Mouse (Mus musculus) naive thymus-derived CD4-positive, alpha-beta T cell, adult 2 months (primary cell): ENCODE results near the gene Nek10.
"Not testable (repeated sequence)": the region's sequence is repeated elsewhere in the genome, so short reads cannot be mapped to it uniquely, and the experiment has no call there.

Experiments
- DNase-seq: peaks from one replicate; pipeline ENCODE4 v3.0.0-alpha.2; 2011; ENCODE audit warnings: low read depth

The Nek10 gene

DNA sequence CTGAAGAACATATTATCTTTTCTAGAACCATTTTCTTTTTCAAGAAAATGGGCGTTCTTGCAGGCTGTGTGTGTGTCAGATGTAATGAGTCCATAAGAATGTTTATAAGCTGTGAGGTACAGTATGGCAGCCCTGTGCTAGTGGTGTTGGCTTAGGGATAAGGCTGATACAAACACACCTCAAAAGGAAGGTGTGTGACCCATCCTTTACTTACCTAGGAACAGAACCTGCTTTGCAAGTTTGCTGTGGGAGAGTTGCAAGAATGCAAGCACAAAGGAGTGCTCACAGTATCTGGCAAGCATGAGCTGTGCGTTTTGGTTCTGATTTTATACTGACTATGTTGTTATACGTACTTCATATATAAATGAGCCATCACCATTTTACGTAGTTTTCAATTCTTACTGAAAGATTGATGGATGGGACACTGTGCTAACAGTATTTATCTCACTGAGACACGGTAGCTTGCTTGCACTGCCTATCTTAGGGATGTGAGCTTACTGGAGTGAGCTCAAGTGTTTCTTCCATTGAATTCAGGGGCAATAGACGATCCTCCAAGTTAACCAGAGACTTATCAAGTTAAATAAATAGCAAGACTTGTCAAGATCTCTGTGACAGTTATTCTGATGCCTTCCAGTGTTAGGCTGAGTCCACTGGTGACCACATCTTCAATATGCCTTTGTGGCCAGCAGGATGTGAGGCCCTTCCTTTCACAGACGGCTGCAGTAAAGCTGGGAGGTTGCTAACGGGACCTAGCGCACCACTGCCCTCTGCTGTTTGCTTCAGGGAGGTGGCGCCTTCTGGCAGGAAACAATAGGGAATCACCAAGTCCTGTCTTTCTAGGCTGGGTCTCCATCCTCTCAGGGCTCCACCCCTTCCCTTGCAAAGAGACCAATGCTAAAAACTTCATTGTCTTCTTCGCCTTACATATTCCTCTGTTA lies 181.8 kb downstream of the Nek10 start:
- peak; percentile 78 for DNase-seq

- DNase-seq = peak; percentile 10
These were observed 184.2 kb downstream of the Nek10 start for GRCm38 (mm10) chr14:14987403-14987802.

DNA sequence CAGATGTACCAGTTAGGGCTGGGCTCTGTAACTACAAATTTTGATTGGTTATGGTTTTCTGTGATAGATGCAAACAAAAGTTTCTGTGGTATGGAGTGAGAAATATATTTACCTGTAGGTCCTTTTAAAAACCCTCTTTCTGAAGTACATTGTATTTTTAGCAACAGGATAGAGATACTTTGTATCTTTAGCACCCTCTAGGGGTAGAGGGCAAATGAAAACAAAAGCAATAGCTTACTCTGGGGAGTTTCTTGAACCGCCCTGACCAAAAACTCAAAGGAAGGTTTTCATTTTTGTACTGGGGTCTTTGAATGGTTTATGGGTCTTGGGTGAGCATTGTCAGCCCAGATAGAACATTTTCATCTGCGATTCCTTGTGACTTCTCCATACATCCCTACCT lies 188.4 kb downstream of the Nek10 start:
- DNase-seq = peak; percentile 15

DNA sequence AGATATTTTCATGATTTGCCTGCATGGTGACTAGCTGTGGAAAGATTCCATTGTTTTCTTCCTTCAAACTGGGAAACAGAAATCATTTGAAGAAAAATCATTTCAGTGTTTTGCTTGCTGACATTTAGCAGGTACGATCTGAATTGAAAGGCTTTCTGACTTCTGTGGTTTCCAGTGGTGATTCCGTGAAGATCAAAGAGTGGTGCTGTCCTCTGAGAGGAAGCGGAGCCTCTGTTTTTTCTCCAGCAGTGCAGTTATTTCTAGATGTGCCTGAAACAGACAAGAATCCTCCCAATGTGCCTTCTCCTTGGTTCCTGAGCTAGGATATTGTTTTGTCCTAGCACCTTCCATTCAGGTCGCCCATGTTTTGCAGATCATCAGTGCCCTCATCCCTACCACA lies 208.2 kb downstream of the Nek10 start:
- DNase-seq = peak; percentile 51

DNA sequence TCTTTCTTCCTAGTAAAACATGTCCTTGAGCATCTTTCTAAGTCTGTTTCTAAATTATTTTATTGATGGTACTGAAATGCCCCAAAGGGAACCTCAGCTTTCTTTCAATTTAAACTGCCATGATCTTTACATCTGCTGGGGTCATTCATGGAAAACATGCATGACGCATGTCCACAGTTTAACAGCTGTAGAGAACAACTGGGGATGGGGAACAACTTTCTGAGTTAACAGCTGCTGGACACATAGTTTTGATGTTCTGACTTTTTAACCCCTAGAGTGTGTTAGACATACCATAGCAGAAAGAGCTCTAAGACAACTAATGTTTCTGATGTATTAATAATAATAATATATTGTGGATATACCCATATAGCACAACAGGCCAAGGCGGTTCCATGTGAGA lies 211.6 kb downstream of the Nek10 start:
- no peak for DNase-seq

GRCm38 (mm10) chr14:15030626-15031025 lies 227.4 kb downstream of the Nek10 start:
- DNase-seq = not testable (repeated sequence)

- DNase-seq = not testable (repeated sequence)
These were observed 231.4 kb downstream of the Nek10 start for GRCm38 (mm10) chr14:15034638-15035037.

DNA sequence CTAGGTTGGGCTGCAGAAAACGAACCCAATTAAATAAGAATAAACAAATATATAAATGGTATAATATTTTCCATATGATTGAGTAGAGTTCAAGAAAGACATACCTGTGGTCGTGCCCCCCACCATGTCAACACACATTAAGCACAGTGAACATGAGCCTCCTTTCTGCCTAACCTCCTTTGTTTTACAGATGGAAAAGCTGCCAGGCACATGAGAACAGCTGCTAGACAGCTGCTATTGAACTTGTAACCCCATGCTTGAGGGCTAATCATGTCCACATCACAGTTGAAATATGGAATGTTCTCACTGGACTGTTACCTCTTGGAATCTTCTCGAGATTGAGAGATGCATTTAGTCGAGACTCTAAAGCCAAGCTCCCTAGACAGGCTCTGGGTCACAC lies 245.0 kb downstream of the Nek10 start:
- no peak for DNase-seq

DNA sequence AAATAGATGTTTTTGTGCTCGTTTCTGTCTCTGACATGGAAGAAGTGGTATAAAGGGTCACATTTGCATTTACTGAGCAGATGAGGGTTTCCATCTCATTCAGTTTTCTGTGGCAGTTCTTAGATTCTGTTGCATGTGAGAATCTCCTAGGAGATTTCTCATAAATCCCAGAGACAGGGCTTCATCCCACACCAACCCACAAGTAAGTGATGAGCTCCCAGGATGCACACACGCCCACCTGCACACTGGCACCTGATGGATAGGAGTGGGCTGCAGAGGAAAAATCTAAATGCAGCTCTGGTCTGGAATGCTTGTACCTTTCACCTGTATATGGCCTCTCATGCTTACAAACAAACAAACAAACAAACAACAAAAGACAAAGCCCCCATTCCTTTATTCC lies 258.3 kb downstream of the Nek10 start:
- no peak for DNase-seq
